In genomic region chr1:91098887-91099286, GRCm38 (mm10) we compare ENCODE assay signal across 8 mouse cellular contexts. TPM values are rescaled to one million over a fixed set of nuclear protein-coding genes. Genes with fewer than 3 reads are reported as not detected.
DNase-seq lines count a peak whose midpoint lies in the region; ATAC-seq lines count a peak whose summit lies in the region.

No protein-coding gene starts in this region.

- H3K4me3 ChIP-seq in hindbrain, embryonic 11.5 days (ENCODE audit: low read depth, low read length) = no peak overlapping the region

- no peak overlapping the region; the same call in 1 of the 2 replicates for H3K27ac ChIP-seq in hindbrain, embryonic 11.5 days (ENCODE audit: low read depth, low read length)

- H3K9me3 ChIP-seq in hindbrain, embryonic 11.5 days (ENCODE audit: control insufficient read depth, low read length) = no peaks in the 10 kb centered on the region

- H3K27me3 ChIP-seq in hindbrain, embryonic 11.5 days (ENCODE audit: control insufficient read depth, insufficient read depth, low read length) = no peaks in the 10 kb centered on the region

- 12% methylated on average over 6 of the region's 6 CpGs for WGBS in hindbrain, embryonic 11.5 days

- 0 out of 2 replicates have a peak overlapping the region, but pooled peaks have one; percentile 23 for H3K9ac ChIP-seq in hindbrain, embryonic 11.5 days (ENCODE audit: low read depth, low read length)

- H3K4me1 ChIP-seq in hindbrain, embryonic 11.5 days (replicated peaks; ENCODE audit: control insufficient read depth, insufficient read depth, low read length) = no peaks in the 10 kb centered on the region

- no peak overlapping the region for H3K4me2 ChIP-seq in hindbrain, embryonic 11.5 days (replicated peaks; ENCODE audit: low read depth, low read length)

- peak; percentile 50 for DNase-seq in ES-CJ7 (ENCODE audit: low read depth, low spot score)
- peak; percentile 71 for DNase-seq in c-Kit-positive CD71-negative TER-119-negative erythroid progenitor cells, embryonic 14.5 days (ENCODE audit: low read depth)
- peak; percentile 85 for DNase-seq in hindbrain, embryonic 11.5 days (ENCODE audit: low spot score)
- DNase-seq in layer of hippocampus, adult 9-10 months (ENCODE audit: low spot score) = peak; percentile 42
- peak; percentile 84 for DNase-seq in lung, postnatal 10 days
- DNase-seq in right cerebral cortex, adult 2 months (ENCODE audit: low spot score in 2 of 2) = peak; percentile 70 to 74
- peak; percentile 36 for DNase-seq in urinary bladder, postnatal 10 days (ENCODE audit: low spot score)

- no peaks in the 10 kb centered on the region for H3K36me3 ChIP-seq in hindbrain, embryonic 11.5 days (ENCODE audit: control insufficient read depth, insufficient read depth, low read length)

- ATAC-seq in frontal cortex, adult (ENCODE audit: low TSS enrichment) = peak; percentile 52; the same call in 1 of the 2 replicates
- peak; percentile 79 for ATAC-seq in hindbrain, embryonic 11.5 days (ENCODE audit: low FRiP score)

RNA-seq across cellular contexts. Expression of gene Rbm44, which starts 46.0 kb away (rescaled TPM):
- polyA plus RNA-seq in hindbrain, embryonic 11.5 days (2014; fragmentation: Nextera tagmentation; extraction: Ambion mirVana) = 0.25 and 1.4 TPM in 2 replicates
